Mouse (Mus musculus) adrenal gland, adult 8-10 months (tissue): ENCODE measurements at regions not wholly inside any gene's neighbourhood (a gene's known extent, or its start where the extent isn't known, plus 50 kb on each side); places are given as distances from the start of the nearest gene placed in this dataset.

ENCODE experiments used
- DNase-seq: peaks from one replicate; pipeline ENCODE4 v3.0.0; 2022

GRCm38 (mm10) chr4:140463296-140463695 lies 202.5 kb downstream of the Arhgef10l start:
- DNase-seq, result no peak

DNA sequence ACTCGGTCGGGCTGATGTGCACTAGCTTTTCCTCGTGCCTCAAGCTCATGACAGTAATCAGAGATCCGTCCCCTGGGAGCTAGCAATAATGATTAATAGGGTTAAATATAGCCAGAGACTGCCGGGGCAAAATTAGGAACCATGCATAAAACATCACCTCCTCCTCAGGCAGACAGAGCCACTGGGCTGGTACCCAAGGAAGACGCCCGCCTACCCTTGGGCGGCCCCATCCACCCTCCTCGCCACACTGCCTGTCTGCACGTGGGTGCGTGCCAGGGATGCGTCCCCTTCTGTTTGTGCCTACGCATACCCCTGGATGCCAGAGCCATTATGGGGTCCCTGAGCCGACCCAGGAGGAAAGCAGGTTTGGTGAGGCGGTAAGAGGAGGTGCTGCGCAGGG lies 204.5 kb downstream of the Arhgef10l start:
- no peak for DNase-seq

DNA sequence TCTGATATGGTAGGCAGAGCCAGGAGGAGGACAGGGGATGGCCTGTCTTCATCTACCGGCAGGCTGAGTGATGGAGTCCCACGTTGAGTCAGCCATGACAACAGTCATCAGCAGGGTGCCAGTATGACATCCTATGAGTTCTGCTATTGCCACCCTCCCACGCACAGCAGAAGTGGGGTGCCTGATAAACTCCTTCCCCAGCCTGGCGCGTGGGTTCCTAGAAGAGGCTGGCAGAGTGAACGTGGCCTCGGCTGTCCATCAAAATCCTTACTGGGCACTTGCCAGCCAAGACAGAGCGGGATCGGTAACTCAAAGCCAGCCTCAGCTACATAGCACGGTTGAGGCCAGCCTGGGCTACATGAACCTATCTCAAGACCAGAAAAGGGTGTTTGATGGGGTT lies 202.5 kb upstream of the Igsf21 start:
- no peak for DNase-seq

GRCm38 (mm10) chr4:140446455-140446854 lies 199.9 kb upstream of the Igsf21 start:
- no peak for DNase-seq

- DNase-seq, result peak; percentile 45
Measured at GRCm38 (mm10) chr4:140445931-140446330, 199.3 kb upstream of the Igsf21 start.

DNA sequence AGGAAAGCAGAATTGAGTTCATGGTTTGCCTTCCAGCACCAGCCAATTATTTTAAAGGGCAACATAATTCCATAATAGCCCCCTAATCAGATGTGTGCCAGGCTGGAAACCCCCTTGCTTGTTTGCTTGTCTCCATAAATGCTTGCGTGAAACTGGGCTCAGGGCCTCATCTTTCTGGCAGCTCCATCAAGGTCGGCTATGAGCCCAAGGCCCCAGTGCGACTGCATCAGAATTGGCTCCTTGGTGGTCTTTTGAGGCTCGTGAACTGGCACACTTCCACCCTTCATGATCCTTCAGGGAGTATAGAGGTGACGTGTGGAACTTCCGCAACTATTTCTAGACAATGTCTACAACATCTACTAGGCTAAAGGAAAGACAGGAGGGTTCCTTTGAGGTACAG lies 196.6 kb upstream of the Igsf21 start:
- DNase-seq, result no peak

- DNase-seq, result no peak
Measured at GRCm38 (mm10) chr4:140441805-140442204, 195.2 kb upstream of the Igsf21 start.

DNA sequence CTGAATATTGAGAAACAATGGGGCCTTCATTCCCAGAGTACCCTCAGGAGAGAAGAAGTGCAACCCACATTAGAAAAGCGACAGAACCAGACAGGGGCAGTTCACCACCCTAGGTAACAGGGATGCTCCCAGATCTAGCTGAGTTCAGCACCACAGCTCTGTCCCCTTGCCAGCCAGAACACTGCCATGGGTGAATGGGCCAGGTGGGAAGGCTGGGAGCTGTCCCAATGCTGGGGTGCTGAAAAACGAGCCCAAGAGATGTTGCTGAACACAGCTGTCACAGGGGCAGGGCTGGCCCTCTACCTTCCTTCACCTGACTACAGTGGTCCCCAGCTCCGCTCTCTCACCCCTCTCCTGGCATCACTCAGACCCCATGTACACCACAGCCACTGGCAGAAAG lies 193.3 kb upstream of the Igsf21 start:
- DNase-seq, result peak; percentile 3

DNA sequence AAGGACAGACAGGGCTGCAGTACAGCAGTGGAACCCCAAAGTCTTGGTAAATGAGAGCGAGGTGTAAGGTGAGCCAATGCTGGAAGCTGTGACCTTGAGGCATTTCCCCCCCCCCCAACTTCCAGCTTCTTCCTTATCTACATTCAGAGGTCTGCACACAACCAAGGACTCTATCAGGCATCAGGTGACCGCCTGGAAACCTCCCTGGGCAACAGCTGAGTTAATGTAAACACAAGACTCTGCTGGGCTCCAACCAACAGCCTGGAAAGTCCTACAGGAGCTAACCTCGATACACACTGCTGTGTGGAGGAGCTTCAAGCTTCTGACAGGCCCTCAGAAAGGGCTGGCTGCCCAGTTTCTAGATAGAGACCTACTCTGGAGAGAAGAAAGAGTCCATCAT lies 189.4 kb upstream of the Igsf21 start:
- no peak for DNase-seq

DNA sequence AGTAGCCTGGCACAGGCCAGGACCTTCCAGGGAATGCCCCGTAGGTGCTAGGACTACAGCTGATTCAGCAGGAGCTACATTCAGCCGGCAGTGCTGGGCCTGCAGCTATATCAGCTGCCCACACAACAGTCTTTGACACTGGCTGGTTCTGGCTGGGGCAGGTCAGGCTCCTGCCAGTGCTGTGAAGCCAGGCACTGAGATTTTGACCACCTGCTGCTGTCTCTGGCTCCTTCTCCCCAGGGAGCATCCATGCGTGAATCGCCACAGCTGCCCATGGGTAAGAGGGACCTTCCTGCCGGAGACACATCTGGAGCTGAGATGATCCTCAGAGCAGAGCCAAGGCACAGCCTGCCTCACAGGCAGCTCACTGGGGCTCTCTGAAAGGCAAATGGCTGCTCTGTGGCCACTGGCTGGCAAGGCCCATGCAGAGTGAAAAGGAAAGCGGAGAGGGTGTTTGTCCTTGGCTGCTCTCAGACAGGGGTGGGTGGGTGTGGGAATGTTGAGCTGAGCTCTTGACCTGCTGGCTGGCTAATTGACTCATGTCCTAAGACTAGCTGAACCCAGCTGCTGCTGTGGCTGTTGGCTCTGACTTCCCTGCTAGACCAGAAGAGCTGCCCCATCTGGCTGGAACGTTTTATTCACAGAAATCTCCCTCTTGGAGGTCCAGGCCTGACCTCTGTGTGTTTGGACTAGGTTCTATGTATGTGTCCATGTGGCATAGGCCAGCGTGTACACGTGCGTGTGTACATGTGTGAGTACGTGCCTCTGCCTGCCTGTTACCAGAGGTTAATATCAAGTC lies 187.4 kb upstream of the Igsf21 start:
- no peak for DNase-seq

GRCm38 (mm10) chr4:140432101-140432500 lies 185.5 kb upstream of the Igsf21 start:
- no peak for DNase-seq

GRCm38 (mm10) chr4:140427039-140427438 lies 180.5 kb upstream of the Igsf21 start:
- DNase-seq, result no peak

DNA sequence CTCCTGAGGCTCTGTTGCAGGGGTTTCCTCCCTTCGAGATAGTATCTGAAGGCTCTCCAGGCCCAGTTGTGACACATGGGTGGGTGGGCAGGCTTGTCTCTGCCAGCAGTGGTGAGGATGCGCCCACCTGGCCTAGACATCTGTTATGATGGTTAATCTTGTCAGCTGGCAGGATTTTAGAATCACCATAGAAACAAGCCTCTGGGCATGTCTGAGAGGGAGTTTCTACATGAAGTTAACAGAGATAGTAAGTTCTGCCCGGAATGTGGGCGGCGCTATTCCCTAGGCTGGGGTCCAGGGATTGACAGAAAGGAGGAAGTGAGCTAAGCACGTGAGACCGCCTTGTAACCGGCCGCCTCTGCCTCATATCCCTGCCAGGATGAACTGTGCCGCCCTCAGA lies 177.2 kb upstream of the Igsf21 start:
- DNase-seq, result no peak

- peak; percentile 17 for DNase-seq
Measured at GRCm38 (mm10) chr4:140421926-140422585, 175.5 kb upstream of the Igsf21 start.

DNA sequence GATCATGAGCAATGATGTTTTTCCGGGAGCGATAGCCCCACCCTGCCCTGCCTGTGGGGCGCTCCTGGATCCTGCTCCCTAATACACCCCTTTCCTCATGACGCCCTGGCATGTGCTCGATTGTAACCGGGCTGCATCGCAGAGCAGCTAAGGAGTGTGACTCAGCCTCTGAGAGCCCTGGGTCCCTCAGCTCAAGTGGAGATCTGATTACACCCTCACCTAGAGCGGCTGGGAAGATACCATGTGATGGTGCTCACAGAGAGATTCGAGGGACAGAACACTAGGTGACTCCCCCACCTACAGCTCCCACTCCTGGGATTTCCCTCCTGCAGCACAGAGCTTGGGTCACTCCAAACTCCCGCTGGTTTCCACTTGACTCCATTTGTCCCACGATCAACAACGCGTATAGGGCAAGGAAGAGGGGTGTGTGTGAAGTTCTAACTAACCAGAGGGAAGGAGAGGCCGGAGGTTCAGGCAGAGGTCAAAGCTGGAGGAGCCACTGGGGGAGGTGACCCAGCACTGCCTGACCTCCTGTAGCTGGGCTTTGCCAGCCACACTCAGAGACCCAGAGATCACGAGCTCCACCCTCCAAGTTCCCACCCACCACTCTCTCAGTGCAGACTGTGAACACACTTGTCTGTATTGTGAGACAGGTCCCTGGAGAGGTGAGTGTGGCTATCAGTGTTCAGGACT lies 173.3 kb upstream of the Igsf21 start:
- no peak for DNase-seq

GRCm38 (mm10) chr4:140412312-140412930 lies 165.8 kb upstream of the Igsf21 start:
- no peak for DNase-seq

DNA sequence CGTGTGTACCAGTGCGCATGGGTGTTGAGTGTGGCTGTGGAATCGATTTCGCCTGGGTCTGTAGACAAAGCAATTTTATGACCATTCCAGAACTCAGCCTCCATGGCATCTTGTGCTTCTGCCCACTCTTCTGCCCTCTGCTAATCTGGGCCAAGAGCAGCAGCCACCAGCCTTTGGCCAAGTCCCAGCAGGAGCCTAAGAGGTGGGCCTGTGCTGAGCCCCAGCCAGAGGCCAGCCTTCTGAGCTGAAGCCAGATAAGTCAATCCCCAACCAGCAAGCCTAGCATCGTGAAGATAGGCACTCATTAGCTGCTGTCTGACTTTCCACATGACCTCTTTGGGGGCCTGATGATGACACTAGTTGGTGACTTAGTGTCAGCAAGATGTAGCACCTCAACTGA lies 161.9 kb upstream of the Igsf21 start:
- DNase-seq, result no peak

- DNase-seq, result no peak
Measured at GRCm38 (mm10) chr4:140406913-140407312, 160.3 kb upstream of the Igsf21 start.

DNA sequence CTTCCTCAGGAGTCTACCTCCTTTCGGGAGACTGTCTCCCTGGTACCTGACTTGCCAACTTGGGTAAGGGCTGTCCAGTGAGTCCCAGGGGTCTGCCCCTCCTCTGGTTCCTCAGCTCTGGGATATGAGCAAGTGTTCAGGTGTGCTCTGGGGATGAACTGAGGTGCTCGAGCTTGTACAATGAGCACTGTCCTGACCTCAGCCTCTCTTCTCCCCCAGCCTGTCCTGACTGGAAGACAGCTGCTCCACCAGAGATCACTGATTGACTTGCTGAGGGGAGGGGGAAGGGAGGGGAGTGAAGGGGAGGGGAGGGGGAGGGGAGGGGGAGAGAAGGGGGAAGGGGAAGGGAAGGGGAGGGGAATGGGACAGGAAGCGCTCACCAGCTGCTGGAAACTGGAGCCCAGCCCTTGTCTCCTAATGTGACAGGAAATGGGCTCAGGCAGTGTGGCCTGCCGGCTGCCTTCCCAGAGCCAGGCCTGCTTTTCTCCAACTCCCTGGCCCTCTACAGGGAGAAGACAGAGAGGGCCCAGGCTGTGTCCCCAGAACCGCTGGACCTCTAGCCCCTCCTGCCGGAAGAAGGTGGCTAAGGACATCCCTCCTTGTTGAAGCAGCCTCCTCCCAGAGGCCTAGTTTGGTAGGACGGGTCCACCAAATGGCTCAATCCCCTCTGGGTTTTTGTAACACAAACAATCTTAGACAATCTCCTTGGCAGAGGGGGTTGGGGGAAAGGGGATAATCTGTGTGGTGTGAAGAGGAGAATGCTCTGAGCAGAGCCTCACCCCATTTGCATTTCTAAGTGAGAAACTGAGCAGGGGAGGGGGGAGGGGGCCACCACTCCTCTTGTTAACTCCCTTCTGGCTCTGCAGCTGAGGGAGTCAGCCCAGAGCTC lies 159.7 kb upstream of the Igsf21 start:
- no peak for DNase-seq

GRCm38 (mm10) chr4:140405427-140405826 lies 158.8 kb upstream of the Igsf21 start:
- DNase-seq, result no peak

DNA sequence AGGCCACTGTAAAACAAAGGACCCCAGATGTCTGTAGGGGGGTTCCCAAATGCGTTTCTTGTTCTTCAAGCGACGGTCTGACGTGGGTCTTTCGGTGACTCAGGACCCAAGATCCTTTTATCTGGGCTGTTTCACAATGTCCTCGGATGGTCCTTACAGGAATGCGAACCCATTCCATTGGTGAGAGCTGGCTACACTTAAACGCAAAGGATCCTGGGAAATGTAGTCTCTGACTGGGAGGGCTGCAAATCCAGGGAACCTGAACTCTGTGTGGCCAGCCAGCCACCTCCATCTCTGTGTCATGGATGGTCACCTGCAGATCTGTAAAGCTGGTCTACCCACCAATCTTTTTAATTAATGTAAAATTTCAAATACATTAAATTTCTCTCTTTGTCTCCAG lies 156.5 kb upstream of the Igsf21 start:
- no peak for DNase-seq

GRCm38 (mm10) chr4:140402319-140402718 lies 155.7 kb upstream of the Igsf21 start:
- DNase-seq, result no peak
